Mouse (Mus musculus) limb, embryonic 15.5 days (tissue): Measurements from ENCODE around the gene Ahdc1. TPM values are rescaled to one million over a fixed set of nuclear protein-coding genes. Genes with fewer than 3 reads are reported as not detected.

ENCODE experiments used
- ATAC-seq: fragments of 200-750 bp; cut with Nextera tagmentation; 2 replicates; pipeline ENCODE4 v1.8.0; 2017; ENCODE audit warnings: low read depth, moderate TSS enrichment; ENCODE audit not compliant: insufficient number of reproducible peaks, low FRiP score, low TSS enrichment
- H3K27ac ChIP-seq: fragments of 300-500 bp; sonication (generic); 2 replicates; pipeline ENCODE4 v1.5.1; 2015; ENCODE audit warnings: moderate library complexity, mild to moderate bottlenecking, inconsistent platforms
- H3K27me3 ChIP-seq: fragments of 300-500 bp; sonication (generic); 2 replicates; pipeline ENCODE4 v1.6.1; 2015; ENCODE audit warnings: inconsistent platforms
- H3K36me3 ChIP-seq: fragments of 300-500 bp; sonication (generic); 2 replicates; pipeline ENCODE4 v1.6.1; 2015; ENCODE audit warnings: inconsistent platforms
- H3K4me1 ChIP-seq: fragments of 300-500 bp; sonication (generic); 2 replicates; pipeline ENCODE4 v1.6.1; 2015; ENCODE audit warnings: inconsistent platforms
- H3K4me2 ChIP-seq: fragments of 300-500 bp; sonication (generic); 2 replicates; pipeline ENCODE4 v1.6.1; 2015; ENCODE audit warnings: mild to moderate bottlenecking, inconsistent platforms
- H3K4me3 ChIP-seq: fragments of 300-500 bp; sonication (generic); 2 replicates; pipeline ENCODE4 v1.5.1; 2015; ENCODE audit warnings: mild to moderate bottlenecking, inconsistent platforms
- H3K9ac ChIP-seq: fragments of 300-500 bp; sonication (generic); 2 replicates; pipeline ENCODE4 v1.6.1; 2015; ENCODE audit warnings: inconsistent platforms
- H3K9me3 ChIP-seq: fragments of 300-500 bp; sonication (generic); 2 replicates; pipeline ENCODE4 v1.6.1; 2016; ENCODE audit warnings: inconsistent platforms
- WGBS: fragments of 180-500 bp; shearing (Covaris S2); methylation state at CpG from one replicate; pipeline ENCODE4 v1.1.7; 2015; 5-methylcytosine and 5-hydroxymethylcytosine counted together
- polyA plus RNA-seq: library from polyadenylated mRNA; unstranded; fragments of >200 nt; fragmentation: Nextera tagmentation; extraction: Ambion mirVana; gene quantifications from 2 replicates; pipeline ENCODE4 v1.2.1, GENCODE M21; 2015

Ahdc1 gene
- polyA plus RNA-seq, 1 experiment from 2014 or later: 13.2 TPM

DNA sequence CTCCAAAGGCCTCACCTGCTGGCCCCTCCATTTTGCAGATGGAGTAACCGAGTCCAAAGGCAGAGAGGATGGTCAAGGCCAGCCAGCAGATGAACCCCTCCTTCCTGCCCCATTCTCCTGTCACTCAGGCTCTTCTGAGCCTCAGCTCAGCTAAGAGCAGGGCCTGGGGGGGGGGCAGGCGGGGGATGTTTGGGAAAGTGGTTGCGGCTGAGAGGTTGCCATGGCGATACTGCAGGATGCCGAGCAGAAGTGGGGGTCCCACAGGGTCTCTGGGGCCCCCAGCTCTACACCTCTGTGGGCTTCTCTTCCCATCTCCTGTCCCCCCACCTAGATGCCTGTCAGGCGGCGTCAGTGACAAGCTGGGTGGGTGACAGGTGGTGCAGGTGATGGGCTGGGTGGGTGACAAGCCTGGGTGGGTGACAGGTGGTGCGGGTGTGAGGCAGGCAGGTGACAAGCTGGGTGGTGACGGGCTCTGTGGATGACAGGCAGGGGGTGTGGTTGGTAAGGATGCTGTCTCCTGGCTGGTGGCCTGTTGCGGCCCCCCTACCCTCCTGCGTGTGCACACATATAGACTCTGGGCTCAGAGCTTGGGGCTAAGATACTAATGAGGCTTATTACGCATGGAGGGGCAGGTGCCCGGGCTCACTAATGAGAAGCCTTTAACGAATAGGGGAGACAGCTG, 12.0 kb downstream of the Ahdc1 start:
- H3K4me2 ChIP-seq: no peak overlapping the region
- no peaks in the 10 kb centered on the region for H3K27me3 ChIP-seq
- no peak for ATAC-seq
- 73% methylated on average over 14 of the region's 14 CpGs for WGBS
- H3K4me3 ChIP-seq: no peak overlapping the region
- peaks cover 97% of the 10 kb centered on the region for H3K4me1 ChIP-seq
- no peak overlapping the region for H3K9ac ChIP-seq
- H3K27ac ChIP-seq: peak overlapping the region; percentile 86
- H3K9me3 ChIP-seq: no peaks in the 10 kb centered on the region
- peaks cover 13% of the 10 kb centered on the region; the same call in 1 of the 2 replicates for H3K36me3 ChIP-seq

DNA sequence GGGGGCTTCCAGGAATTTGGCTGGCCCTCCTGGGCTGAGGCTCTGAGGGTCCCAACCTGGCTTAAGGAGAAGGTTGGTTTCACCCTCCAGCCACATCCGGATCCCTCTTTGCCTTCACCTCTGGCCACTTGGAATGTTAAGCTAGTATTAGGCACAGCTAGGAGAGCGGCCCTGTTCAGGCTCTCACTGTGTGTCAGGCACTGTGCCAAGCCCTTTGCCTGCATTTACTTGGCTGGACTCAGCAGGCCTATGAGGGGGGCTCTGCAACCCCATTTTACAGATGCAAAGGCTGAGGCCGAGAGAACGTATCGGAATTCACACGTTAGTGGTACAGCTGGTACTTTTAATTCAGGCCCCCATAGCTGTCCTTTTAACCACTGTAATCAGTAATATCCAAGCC, 12.6 kb downstream of the Ahdc1 start:
- Histone ChIP-seq H3K4me2 (no peak overlapping the region), H3K9ac (no peak overlapping the region), H3K27me3 (no peaks in the 10 kb centered on the region), H3K27ac (peak overlapping the region; percentile 86), H3K9me3 (no peaks in the 10 kb centered on the region), H3K36me3 (peaks cover 13% of the 10 kb centered on the region; the same call in 1 of the 2 replicates), H3K4me3 (no peak overlapping the region), H3K4me1 (peaks cover 96% of the 10 kb centered on the region)
- no peak for ATAC-seq
- WGBS: 81% methylated on average over 6 of the region's 6 CpGs

DNA sequence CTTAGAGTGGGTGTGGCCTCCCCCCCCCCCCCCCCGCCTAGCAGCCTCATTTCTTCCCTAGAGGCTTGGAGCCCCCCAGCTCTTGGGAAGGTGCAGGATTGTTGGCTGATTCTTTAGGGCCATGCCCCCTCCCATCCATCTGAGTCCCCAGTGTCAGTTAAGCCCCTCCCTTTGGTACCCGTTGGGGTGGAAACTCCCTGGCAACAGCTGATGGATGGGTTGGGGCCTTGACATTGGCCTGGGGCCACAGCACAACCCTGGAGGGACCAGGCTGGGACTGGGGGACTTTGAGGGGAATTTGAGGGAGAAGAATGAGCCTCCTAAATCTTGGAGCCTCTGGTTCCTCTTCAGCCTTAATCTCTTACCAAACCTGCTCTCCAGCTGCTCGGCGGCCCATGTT, 13.3 kb downstream of the Ahdc1 start:
- no peak overlapping the region for H3K4me3 ChIP-seq
- 25% methylated on average over 3 of the region's 4 CpGs for WGBS
- ATAC-seq: no peak; the same call in 1 of the 2 replicates
- peaks cover 14% of the 10 kb centered on the region; the same call in 1 of the 2 replicates for H3K36me3 ChIP-seq
- peak overlapping the region; percentile 27; the same call in 1 of the 2 replicates for H3K4me2 ChIP-seq
- H3K27ac ChIP-seq: peak overlapping the region; percentile 86
- H3K9me3 ChIP-seq: no peaks in the 10 kb centered on the region
- peaks cover 93% of the 10 kb centered on the region for H3K4me1 ChIP-seq
- no peak overlapping the region for H3K9ac ChIP-seq
- H3K27me3 ChIP-seq: no peaks in the 10 kb centered on the region

GRCm38 (mm10) chr4:133024969-133025685, 14.1 kb downstream of the Ahdc1 start:
- 0 out of 2 replicates have a peak overlapping the region, but pooled peaks have one; percentile 3 for H3K4me3 ChIP-seq
- no peaks in the 10 kb centered on the region for H3K9me3 ChIP-seq
- H3K27me3 ChIP-seq: no peaks in the 10 kb centered on the region
- H3K9ac ChIP-seq: no peak overlapping the region
- H3K27ac ChIP-seq: peak overlapping the region; percentile 86
- peaks cover 20% of the 10 kb centered on the region; the same call in 1 of the 2 replicates for H3K36me3 ChIP-seq
- H3K4me2 ChIP-seq: peak overlapping the region; percentile 27
- 18% methylated on average over 10 of the region's 10 CpGs for WGBS
- peak; percentile 21; the same call in 1 of the 2 replicates for ATAC-seq
- H3K4me1 ChIP-seq: peaks cover 92% of the 10 kb centered on the region

- Histone ChIP-seq H3K4me1 (peaks cover 84% of the 10 kb centered on the region), H3K27me3 (no peaks in the 10 kb centered on the region), H3K4me2 (no peak overlapping the region), H3K9me3 (no peaks in the 10 kb centered on the region), H3K9ac (no peak overlapping the region), H3K36me3 (peaks cover 20% of the 10 kb centered on the region; the same call in 1 of the 2 replicates), H3K27ac (peak overlapping the region; percentile 86), H3K4me3 (no peak overlapping the region)
- 52% methylated on average over 10 of the region's 10 CpGs for WGBS
- no peak for ATAC-seq
Measured at GRCm38 (mm10) chr4:133026272-133026671, 15.2 kb downstream of the Ahdc1 start.

GRCm38 (mm10) chr4:133026826-133027375, 15.8 kb downstream of the Ahdc1 start:
- H3K27me3 ChIP-seq: no peaks in the 10 kb centered on the region
- H3K4me1 ChIP-seq: peaks cover 78% of the 10 kb centered on the region
- whole genome bisulfite sequencing: 21% methylated on average over 2 of the region's 2 CpGs
- peak overlapping the region; percentile 86 for H3K27ac ChIP-seq
- H3K9me3 ChIP-seq: no peaks in the 10 kb centered on the region
- no peak overlapping the region for H3K4me2 ChIP-seq
- no peak for ATAC-seq
- peaks cover 23% of the 10 kb centered on the region; the same call in 1 of the 2 replicates for H3K36me3 ChIP-seq
- H3K9ac ChIP-seq: no peak overlapping the region
- H3K4me3 ChIP-seq: no peak overlapping the region

DNA sequence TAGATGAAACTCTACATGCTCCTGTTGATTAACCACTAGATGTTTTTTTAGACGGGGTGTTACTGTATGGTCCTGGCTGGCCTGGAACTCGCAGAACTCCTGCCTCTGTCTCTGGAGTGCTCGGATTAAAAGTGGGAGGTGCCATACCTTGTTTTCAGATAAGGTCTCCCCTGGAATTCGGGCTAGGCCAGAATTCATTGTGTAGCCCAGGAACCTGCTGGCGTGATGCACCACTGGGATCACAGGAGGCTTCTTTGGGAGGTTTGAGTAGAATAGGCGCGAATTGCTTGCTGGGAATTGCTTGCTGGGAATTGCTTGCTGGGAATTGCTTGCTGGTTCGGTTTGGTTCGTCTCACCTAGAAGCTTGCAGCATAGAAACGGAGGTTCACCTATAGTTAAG, 16.7 kb downstream of the Ahdc1 start:
- H3K27ac ChIP-seq: no peak overlapping the region
- no peak overlapping the region for H3K4me3 ChIP-seq
- WGBS: 75% methylated on average over 10 of the region's 10 CpGs
- no peak for ATAC-seq
- no peaks in the 10 kb centered on the region for H3K9me3 ChIP-seq
- no peaks in the 10 kb centered on the region for H3K27me3 ChIP-seq
- H3K9ac ChIP-seq: no peak overlapping the region
- peaks cover 24% of the 10 kb centered on the region; the same call in 1 of the 2 replicates for H3K36me3 ChIP-seq
- no peak overlapping the region for H3K4me2 ChIP-seq
- peaks cover 69% of the 10 kb centered on the region for H3K4me1 ChIP-seq

- 87% methylated on average over 6 of the region's 6 CpGs for WGBS
- no peaks in the 10 kb centered on the region for H3K9me3 ChIP-seq
- peaks cover 65% of the 10 kb centered on the region for H3K4me1 ChIP-seq
- peaks cover 24% of the 10 kb centered on the region; the same call in 1 of the 2 replicates for H3K36me3 ChIP-seq
- ATAC-seq: no peak
- H3K27ac ChIP-seq: no peak overlapping the region
- H3K27me3 ChIP-seq: no peaks in the 10 kb centered on the region
- H3K4me2 ChIP-seq: no peak overlapping the region
- H3K4me3 ChIP-seq: no peak overlapping the region
- H3K9ac ChIP-seq: no peak overlapping the region
Measured at GRCm38 (mm10) chr4:133028193-133028592, 17.1 kb downstream of the Ahdc1 start.

DNA sequence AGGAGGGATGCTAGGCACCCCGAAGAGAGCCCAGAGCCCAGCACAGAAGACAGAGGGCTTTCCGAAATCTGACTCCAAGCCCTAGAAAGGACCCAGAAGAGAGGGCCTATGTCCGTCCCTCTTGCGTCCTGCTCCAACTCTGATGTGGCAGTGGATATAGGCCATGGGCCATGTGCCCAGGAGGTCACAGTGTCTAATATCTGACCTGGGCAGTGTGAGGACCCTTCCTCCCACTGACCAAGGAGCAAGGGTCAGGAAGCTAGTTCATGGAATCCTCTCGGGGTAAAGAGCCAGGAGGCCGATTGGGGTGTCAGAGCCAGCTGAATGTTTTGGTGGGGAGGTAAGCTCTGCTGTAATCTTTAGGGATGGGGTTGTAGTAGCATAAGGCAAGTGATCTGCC, 17.8 kb downstream of the Ahdc1 start:
- Histone ChIP-seq H3K4me2 (no peak overlapping the region), H3K27ac (no peak overlapping the region), H3K27me3 (no peaks in the 10 kb centered on the region), H3K36me3 (peaks cover 24% of the 10 kb centered on the region; the same call in 1 of the 2 replicates), H3K4me1 (peaks cover 58% of the 10 kb centered on the region), H3K9me3 (no peaks in the 10 kb centered on the region), H3K9ac (no peak overlapping the region), H3K4me3 (no peak overlapping the region)
- no peak for ATAC-seq
- 83% methylated on average over 6 of the region's 6 CpGs for WGBS

GRCm38 (mm10) chr4:133032410-133033095, 21.5 kb downstream of the Ahdc1 start:
- peaks cover 48% of the 10 kb centered on the region for H3K4me1 ChIP-seq
- no peak for ATAC-seq
- H3K9ac ChIP-seq: no peak overlapping the region
- no peaks in the 10 kb centered on the region for H3K27me3 ChIP-seq
- H3K36me3 ChIP-seq: peaks cover 30% of the 10 kb centered on the region
- H3K4me2 ChIP-seq: no peak overlapping the region
- H3K9me3 ChIP-seq: no peaks in the 10 kb centered on the region
- H3K27ac ChIP-seq: no peak overlapping the region
- WGBS: 81% methylated on average over 8 of the region's 8 CpGs
- no peak overlapping the region for H3K4me3 ChIP-seq

DNA sequence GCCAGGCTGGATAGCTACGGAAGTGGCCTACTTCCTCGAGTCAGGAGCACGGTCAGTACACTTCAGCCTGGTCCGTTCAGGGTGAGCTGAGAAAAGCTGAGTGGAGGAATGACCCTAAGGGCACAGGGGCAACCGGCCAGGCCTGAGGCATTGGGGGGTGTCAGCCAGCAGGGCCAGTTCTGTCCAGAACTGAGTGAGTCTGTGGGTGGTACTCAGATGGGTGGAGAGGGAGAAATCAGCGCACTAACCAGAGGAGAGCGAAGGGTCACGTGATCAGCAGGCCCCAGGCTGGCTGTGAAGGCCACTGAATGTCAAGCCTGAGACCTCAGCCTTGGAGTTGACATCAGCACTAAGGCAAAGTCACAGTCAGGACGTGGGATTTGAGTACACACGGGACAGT, 23.4 kb downstream of the Ahdc1 start:
- Histone ChIP-seq H3K9me3 (no peaks in the 10 kb centered on the region), H3K4me3 (no peak overlapping the region), H3K27ac (no peak overlapping the region), H3K4me1 (peaks cover 52% of the 10 kb centered on the region), H3K9ac (no peak overlapping the region), H3K27me3 (no peaks in the 10 kb centered on the region), H3K36me3 (peaks cover 23% of the 10 kb centered on the region), H3K4me2 (no peak overlapping the region)
- no peak for ATAC-seq
- 80% methylated on average over 10 of the region's 10 CpGs for WGBS
